25 mouse cellular contexts compared by ENCODE assay signal in the genomic region with DNA sequence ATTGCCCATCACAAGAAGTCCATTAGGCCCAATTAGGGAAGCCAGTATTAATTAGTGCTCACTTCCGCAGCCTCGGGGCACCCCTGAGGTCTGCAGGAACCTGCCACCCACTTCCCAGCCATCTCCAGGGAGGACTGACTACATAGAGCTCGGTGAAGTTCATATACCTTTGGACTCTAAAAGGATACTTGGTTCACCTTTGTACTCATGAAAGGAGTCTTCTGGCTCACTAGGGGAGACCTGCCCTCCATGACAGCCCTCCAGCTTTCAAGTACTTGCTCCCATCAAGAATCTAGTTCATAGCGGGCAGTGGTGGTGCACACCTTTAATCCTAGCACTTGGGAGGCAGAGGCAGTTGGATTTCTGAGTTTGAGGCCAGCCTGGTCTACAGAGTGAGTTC. TPM values are rescaled to one million over a fixed set of nuclear protein-coding genes. Genes with fewer than 3 reads are reported as not detected.
"Had no signal": no experiment of that assay in that cellular context is flagged by ENCODE, and none has a peak within 500 bp of the region (broad histone marks: within the 10 kb centered on the region; RNA-seq: fewer than 3 reads in every experiment).

No protein-coding gene starts in this region.

- H3K9ac ChIP-seq: forebrain, postnatal 0 days; heart, embryonic 13.5 days; heart, embryonic 15.5 days; hindbrain, embryonic 12.5 days; hindbrain, embryonic 14.5 days; limb, embryonic 13.5 days; limb, embryonic 15.5 days; liver, embryonic 12.5 days had no signal

- H3K4me2 ChIP-seq: heart, embryonic 11.5 days; heart, embryonic 13.5 days; heart, embryonic 15.5 days; hindbrain, embryonic 12.5 days; hindbrain, embryonic 14.5 days; limb, embryonic 13.5 days; limb, embryonic 15.5 days; liver, embryonic 12.5 days had no signal

- H3K27me3 ChIP-seq: heart, embryonic 15.5 days; hindbrain, embryonic 12.5 days; limb, embryonic 13.5 days; limb, embryonic 15.5 days had no signal

- H3K4me3 ChIP-seq: heart, adult 2 months; heart, embryonic 13.5 days; heart, embryonic 15.5 days; hindbrain, embryonic 10.5 days; hindbrain, embryonic 12.5 days; limb, embryonic 13.5 days; limb, embryonic 15.5 days; liver, embryonic 12.5 days had no signal

- H3K36me3 ChIP-seq: heart, embryonic 15.5 days; liver, embryonic 12.5 days had no signal

- H3K9me3 ChIP-seq: heart, embryonic 13.5 days; heart, embryonic 15.5 days; hindbrain, embryonic 10.5 days; hindbrain, embryonic 12.5 days; limb, embryonic 13.5 days; limb, embryonic 15.5 days; liver, embryonic 12.5 days had no signal

- H3K27ac ChIP-seq: heart, adult 2 months; heart, embryonic 13.5 days; heart, embryonic 15.5 days; hindbrain, embryonic 10.5 days; hindbrain, embryonic 12.5 days; hindbrain, embryonic 14.5 days; limb, embryonic 13.5 days; limb, embryonic 15.5 days; liver, embryonic 12.5 days had no signal

- DNase-seq: forebrain, postnatal 0 days; gastrocnemius, postnatal 14 days; gastrocnemius, postnatal 36 days; heart, adult 11 months; heart, adult 2 months; heart, postnatal 14 days; heart, postnatal 4 days; kidney, adult 18-20 months; kidney, postnatal 10 days; kidney, postnatal 25 days; layer of hippocampus, adult 9-11 months; layer of hippocampus, postnatal 36 days; left cerebral cortex, postnatal 4 days had no signal

- ATAC-seq: forebrain, postnatal 0 days; hindbrain, embryonic 16.5 days; intestine, embryonic 16.5 days; liver, embryonic 12.5 days had no signal

RNA-seq across cellular contexts. Expression of a gene that starts 29.7 kb away (rescaled TPM):
- polyA plus RNA-seq: forebrain, postnatal 0 days; heart, embryonic 11.5 days; heart, postnatal 0 days; hindbrain, embryonic 16.5 days had no signal
